Mouse (Mus musculus): Measurements from ENCODE around the gene Gadl1.
"Not testable (repeated sequence)": the region's sequence is repeated elsewhere in the genome, so short reads cannot be mapped to it uniquely, and the experiment has no call there.

Gadl1 gene

DNA sequence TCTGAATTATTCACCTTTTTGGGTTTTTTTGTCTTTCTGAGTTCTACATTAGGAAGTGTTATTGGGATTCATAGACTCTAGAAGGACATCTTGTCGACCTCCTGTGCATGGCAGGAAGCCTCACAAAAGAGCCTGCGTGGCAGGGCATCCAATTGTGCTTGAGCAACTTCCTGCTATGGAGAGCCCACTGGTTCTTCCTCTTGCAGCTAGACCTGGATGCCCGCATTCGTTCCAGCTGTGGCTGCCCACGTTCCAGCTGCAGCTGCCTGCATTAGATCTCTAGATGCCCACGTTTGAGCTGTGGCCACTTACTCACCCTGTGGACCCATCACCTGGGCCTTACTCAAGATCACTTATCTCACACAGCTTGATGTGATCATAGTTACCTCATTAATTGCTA is 116.1 kb downstream of the Gadl1 start:
- no peak for DNase-seq (ENCODE audit: low spot score in 2 of 2)

DNA sequence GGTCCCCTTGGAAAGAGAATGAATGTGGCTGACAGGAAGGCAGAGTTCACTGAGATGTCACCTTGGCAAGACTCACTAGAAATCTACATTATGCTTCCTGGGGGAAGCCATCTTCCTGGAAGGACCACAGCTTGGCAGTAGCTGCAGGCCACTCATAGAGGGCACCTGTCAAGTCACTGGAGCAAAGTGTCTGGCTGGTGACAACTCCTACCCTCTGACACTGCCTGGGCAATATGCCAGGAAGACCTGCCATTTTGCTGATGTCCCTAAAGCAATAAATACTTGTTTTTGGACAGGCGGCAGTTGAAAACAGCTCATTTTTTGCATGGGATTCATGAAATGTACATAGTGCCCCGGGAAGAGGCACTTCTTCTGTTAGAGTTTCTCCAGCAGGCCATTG is 119.8 kb downstream of the Gadl1 start:
- no peak for DNase-seq (ENCODE audit: low spot score in 2 of 2)

DNA sequence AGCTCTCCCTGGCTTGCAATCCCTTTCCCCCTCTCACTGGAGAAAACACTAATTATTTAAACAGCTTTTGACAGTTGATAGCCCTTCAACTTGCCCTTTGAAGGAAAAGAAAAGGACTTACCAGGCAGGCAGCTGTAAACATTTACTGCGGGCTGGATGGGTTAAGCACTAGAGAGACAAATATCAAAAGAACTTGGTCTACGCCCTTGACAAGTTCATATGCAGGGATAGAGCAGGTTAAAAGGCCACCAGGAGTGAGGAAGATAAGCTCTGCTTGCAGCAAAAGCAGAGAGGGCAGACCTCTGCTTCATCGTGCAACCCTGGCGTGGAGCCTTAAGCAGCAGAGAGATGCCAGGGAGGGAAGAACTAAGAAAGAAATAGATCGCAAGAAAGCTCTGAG is 123.5 kb downstream of the Gadl1 start:
- no peak for DNase-seq (ENCODE audit: low spot score in 2 of 2)

DNA sequence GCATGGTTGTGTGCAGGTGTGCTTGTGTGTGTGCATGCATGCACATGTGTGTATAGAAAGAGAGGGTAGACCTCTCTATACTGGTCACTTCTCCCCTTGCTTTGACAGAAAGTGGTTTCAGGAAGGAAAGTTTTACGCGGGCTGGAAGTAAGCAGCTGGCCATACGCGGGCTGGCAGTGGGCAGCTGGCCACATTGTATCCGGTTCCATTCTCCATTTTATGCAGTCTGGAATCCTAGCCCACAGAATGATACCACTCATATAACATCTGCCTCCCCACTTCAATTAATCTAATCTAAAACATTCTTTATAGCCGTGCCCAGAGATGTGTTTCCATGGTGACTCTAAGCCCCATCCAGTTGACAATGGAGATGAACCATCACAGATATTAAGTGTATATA is 129.0 kb downstream of the Gadl1 start:
- no peak for DNase-seq (ENCODE audit: low spot score in 2 of 2)

DNA sequence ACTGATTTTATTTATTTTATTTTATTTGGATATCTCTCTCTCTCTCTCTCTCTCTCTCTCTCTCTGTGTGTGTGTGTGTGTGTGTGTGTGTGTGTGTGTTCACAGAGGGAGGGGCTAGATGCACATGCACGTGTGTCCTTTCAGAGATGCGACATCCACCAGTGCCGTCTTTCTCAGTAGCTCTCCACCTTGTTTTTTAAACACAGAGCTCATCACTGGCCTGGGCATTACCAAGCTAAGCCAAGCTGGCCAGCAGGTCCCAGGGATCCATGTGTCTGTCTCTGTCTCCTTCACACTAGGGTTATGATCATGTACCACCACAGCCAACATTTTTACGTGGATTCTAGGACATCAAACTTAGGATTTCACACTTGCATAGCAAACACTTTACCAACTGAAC is 130.7 kb downstream of the Gadl1 start:
- no peak for DNase-seq (ENCODE audit: low spot score in 2 of 2)

DNA sequence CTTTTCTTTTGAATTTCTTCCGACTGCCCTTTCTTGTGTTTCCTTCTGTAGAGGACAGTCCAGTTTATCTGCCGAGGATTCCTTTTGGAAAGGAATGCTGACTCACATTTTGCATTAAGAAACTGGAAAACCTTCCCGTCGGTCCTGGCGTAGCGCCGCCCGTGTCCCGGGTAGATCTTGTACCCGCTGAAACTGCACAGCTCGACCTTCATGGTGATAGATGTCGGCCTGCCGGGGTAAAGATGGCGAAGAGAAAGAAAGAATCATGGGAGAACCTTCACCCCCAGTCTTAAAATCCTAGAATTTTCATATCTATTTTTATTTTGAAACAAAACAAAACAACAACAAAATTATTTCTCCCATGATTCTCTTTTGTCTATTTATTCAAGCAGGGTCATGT is 131.6 kb downstream of the Gadl1 start:
- not testable (repeated sequence) for DNase-seq (ENCODE audit: low spot score in 2 of 2)

DNA sequence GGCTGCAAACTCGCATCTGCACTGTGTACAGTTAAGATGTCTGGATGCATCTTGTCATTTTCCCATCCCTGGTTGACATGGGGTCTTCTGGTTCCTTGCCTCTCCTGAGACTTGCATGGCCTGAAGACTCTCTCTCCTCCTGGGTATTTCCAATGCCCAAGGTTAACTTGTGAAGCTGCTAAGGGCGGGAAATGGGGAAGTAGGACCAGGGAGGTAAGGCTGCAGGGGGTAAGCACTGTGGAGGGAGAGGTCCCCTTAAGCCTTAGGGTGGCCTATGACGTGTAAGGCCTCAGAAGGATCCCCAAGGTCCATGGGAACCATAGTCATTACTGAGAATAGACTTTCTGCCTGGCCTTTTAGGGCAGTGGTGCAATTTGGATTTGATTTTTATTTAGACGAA is 132.1 kb downstream of the Gadl1 start:
- DNase-seq (ENCODE audit: low spot score in 2 of 2) = no peak

DNA sequence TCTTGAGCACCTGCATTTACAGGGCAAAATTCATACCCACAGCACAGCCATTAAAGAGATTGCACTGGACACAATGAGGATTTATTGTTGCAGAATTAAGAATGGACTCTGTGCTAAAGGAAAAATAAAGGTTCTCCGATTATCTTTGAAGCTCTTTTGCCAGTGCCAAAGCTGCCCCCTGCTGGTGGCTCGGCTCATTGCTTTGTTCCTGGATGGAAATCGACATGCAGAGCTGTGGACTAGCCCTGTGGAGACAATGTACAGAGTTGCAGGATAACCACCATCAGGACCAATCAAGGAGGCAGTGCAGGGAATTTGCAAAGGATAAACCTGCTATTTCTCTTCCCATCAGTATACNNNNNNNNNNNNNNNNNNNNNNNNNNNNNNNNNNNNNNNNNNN is 132.5 kb downstream of the Gadl1 start:
- peak; percentile 67 to 94 for DNase-seq (ENCODE audit: low spot score in 2 of 2)

DNA sequence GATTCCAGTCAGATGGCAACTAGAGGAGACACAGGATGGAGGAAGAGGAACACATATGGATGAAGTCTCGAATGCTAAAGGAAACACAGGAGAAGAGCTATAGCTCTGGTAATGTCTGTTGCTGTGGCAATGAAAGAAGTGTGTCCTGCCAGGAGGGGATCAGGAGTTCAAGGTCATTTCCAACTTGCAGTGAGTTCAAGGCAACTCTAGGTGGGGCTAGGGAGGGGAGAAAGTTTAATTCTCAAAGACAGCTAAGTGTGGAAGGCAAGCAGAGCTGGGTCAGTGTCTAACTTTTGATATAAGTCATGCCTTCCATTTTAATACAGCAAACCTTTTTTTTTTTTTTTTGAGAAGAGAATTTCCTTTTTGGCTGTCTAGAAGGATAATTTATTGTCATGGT is 140.7 kb downstream of the Gadl1 start:
- DNase-seq (ENCODE audit: low spot score in 2 of 2) = no peak

DNA sequence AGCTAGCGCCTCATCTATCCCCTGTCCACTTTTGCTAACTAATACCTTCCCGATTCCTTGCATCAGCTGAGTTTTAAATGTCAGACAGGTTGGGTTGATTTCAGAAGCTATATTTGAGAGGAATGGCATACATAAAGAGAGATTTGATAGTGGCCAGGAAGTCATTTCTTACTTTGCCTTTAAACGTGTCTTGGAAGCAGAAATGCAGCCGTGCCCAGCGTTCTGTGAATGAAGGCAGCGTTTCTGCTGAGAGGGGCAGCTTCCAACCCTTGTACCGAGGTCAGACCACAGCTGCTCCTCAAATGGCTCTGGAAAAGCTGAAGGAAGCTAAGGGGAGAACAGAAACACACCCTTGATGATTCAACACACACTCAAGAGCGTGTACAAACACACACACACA is 144.7 kb downstream of the Gadl1 start:
- DNase-seq (ENCODE audit: low spot score in 2 of 2) = no peak

DNA sequence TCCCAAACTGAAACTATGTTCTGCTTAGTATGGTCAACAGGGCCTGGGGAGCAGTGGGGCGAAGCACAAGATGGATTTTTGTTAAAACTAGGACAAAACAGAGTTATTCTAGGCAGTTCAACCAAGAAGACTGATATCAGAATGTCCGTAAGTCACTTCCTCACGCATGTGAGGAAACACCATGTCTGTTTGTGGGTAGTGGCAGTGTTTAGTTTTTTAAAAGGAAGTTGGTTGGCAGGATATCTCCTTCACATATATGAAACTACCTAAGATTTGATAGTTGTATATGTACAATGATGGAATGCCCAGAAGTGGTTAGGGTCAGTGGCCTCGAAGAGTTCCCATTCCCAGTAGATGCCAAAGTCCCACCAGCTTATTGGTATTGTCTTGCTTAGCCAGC is 149.2 kb downstream of the Gadl1 start:
- no peak for DNase-seq (ENCODE audit: low spot score in 2 of 2)

DNA sequence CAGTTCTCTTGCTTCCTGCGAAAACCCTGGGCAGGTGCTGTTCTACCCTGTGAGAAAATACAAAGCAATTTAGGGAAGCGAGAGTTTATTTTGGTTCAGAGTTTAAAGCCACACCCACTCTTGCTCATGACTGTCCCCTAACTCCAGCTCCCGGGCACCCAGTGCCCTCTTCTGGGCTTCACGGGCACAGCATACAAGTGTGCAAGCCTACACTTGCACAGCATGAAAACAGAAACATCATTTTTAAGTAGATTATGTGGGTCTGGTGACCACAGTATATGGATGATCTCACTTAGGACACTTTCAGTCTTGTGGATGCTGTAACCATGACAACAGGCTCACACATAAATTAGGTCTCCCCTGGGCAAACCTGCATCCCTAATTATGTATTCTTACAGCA is 149.9 kb downstream of the Gadl1 start:
- no peak for DNase-seq (ENCODE audit: low spot score in 2 of 2)

DNA sequence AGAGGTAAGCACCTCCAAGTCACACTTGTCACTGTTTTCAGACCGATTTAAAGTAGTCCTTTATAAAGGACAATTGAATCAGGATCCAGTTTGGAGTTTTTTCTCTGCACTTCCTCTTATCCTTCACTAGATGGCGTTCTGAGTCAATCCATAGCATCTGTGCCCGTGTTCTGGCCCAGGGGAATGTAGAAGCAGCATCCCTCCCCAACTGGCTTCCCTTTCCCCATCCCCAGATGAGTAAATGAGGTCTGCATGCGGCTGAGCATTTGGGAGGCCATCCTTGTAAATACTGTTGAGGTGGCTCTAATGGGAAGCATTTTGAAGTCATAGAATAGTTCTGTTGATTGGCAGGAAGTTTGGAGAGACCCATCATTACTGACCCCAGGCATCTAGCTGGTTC is 151.4 kb downstream of the Gadl1 start:
- no peak for DNase-seq (ENCODE audit: low spot score in 2 of 2)

DNA sequence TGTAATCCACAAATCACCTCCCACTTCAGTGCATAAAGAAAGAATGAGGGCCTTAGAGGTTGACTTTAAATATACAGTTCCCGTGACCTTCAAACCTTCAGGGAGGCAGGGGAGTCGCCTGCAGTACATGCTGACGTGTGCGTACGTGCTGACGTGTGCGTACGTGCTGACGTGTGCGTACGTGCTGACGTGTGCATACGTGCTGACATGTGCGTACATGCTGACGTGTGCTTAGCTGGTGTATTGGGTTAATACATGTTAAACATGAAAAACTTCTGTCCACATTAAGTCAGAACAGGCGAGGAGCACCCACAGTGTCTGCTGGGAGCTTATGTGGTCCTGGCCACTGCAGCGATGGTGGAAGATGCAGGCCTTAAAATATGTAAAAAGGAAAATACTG is 155.5 kb downstream of the Gadl1 start:
- DNase-seq (ENCODE audit: low spot score in 2 of 2) = no peak

DNA sequence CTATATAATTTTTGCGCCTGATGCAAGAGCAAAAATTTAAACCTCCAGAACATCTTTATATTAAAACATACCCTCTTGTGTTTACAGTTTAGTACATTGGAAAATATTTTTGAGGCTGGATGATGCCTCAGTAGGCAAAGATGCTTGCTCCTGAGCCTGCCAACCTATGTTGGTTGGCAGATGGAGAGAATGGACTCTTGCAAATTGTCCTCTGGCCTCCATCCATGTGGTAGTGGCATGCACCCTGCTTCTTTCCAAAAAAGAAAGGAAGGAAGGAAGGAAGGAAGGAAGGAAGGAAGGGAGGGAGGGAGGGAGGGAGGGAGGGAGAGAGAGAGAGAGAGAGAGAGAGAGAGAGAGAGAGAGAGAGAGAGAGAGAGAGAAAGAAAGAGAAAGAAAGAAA is 162.3 kb downstream of the Gadl1 start:
- not testable (repeated sequence) for DNase-seq (ENCODE audit: low spot score in 2 of 2)

DNA sequence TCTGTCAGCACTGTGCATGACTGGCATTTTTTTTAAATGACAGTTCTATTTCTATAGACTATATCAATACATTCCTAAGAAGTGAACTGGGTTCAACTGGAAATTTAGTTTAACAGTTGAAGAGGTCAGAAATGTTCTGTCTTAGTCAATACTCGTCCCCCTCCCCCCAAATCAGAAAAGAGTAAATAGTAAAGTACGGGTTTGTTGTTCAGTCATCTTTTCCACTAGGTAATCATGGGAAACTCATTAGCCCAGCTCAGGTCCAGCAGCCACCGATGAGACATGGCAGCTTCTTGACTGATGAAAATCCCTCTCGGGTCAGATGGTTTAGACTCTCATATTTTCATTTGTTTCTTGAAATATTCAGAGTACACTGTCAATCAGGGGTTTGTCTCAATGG is 166.9 kb downstream of the Gadl1 start:
- DNase-seq (ENCODE audit: low spot score in 2 of 2) = no peak

DNA sequence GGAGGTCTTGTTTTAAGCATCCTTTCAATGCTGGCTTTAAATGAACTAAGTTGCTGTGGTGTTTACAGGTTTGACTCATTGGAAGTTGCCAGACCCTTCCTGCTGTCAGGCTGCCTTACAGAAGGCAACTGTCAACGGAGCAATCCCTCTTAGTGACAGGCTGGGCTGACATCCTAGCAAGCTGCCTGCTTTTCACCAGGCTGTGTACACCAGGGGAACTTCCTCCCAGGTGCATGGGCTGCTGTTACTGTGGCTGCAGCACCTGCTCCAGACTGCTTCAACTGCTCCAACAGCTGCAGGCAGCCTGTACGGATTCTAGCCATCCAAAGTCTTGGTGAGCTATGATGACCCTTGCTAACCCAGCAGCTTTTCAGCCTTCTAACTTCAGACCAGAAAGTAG is 167.7 kb downstream of the Gadl1 start:
- no peak for DNase-seq (ENCODE audit: low spot score in 2 of 2)

DNA sequence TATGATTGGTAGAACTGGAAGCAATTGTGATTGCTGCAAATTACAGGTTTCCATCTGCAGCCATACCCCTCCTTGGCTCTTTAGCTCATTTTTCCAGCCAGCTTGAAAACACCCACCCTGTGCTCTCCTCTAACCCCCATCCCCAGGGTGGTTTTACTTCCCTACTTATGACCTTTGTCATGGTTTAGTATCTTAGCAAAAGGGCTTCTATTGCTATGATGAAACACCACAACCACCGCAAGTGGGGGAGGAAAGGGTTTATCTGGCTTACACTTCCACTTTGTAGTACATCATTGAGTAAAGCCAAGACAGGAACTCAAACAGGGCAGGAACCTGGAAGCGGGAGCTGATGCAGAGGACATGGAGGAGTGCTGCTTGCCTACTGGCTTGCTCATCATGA is 168.2 kb downstream of the Gadl1 start:
- no peak for DNase-seq (ENCODE audit: low spot score in 2 of 2)

DNA sequence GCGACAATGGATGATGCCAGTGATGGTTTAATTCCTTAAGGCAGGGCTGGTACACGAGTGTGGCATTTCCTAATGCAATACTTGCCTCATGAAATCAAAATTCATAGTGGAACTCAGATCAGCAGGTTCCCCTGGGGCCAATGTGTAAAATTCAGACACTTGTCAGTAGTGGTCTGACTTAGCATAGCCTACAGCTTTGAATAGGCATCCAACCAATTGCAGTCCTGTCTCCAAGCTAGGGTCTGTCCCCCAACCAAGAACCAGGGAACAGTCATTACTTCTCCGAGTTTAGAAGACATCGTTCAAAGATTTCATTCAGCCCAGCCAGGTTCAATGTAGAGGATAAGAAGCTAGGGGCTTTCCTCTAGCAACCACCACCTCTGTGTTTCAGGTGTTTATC is 172.5 kb downstream of the Gadl1 start:
- DNase-seq (ENCODE audit: low spot score in 2 of 2) = no peak

DNA sequence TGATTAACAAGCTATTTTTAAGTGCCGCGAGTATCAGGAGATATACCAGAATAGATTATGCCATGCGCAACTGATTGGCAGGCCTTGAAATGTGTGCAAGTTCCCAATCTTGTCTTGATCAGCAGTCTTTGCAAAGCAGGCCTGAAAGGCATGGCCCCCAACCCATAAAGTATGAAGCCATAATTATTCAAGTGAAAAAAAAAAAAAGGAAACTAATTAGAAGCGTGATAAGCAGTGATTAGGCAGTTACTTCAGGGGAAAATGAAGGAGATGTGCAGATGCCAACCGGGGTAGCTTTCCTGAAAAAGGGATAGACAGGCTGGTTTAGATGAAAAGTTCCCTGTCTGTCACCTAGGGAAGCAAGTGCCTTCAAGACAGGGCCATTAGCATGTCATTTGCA is 174.0 kb downstream of the Gadl1 start:
- DNase-seq (ENCODE audit: low spot score in 2 of 2) = no peak

DNA sequence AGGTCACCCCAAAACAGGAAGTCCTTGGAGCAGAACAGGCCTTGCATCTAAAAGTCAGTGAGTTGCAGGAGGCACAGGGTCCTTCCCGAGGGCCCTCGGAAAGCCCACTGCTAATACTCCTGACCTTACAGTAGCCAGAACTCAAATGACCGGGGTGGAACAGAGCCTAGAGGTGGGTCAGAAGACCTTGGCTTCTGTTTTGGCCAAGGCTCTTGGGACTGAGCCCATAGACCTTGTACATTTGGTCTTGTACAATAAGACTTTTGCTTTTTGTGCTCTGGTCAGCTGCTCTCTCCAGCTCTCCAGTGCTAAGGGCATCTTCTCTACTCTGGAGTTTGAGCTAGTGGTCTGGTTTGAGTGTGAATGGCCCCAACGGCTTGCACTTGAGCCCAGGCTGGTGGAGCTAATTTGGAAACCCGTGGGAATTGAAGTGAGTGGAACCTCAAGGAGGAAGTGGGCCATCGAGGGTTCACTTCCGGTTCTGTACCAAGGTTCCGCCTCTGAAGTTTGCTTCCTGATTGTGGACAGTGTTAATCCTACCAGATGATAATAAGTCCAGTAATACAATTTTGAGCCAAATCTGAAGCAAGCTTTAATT is 174.6 kb downstream of the Gadl1 start:
- DNase-seq (ENCODE audit: low spot score in 2 of 2) = no peak

DNA sequence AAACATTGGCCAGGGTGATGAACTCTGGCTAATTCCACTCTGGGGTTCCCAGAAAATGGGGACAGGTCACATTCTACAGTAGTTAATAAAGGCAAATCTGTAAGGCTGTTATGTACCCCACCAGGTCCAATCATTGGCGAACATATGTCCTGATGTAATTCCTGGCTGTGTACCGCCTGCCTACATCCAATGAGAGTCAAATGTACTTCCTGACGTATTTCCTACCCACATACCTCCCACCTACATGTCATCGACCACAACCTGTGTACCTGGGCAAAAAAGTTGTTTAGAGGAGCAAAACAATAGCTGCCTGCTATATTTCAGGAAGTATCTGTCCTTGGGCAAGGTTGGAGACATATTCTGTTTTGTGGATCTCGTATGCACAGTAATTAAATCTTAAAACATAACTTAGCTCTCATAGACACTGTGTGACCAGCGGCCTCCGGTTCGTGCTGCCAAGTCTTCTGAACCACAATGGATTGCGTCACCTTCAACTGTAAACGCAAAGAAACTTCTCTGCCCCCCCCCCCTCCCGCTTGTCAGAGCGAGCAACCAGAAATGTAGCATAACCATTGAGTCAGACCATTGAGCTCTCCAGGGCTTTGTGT is 175.2 kb downstream of the Gadl1 start:
- no peak for DNase-seq (ENCODE audit: low spot score in 2 of 2)

DNA sequence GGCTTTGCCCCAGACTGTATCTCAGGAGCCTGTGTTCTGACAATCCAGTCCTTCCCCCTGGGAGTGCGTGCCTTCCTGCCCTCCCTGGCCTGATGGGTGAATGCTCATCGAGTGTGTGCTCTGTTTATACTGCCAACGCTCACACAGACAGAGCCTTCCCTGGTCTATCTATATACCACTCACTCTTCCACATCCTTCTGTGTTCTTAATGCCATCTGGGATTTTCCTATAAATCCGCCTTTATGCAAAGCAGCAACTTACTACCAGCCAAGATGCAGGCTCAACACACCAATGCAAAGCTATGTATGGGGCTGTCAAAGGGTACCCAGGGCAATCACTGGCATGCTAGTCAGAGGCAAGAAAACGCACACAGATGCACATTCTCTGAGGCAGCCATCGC is 176.7 kb downstream of the Gadl1 start:
- no peak for DNase-seq (ENCODE audit: low spot score in 2 of 2)

DNA sequence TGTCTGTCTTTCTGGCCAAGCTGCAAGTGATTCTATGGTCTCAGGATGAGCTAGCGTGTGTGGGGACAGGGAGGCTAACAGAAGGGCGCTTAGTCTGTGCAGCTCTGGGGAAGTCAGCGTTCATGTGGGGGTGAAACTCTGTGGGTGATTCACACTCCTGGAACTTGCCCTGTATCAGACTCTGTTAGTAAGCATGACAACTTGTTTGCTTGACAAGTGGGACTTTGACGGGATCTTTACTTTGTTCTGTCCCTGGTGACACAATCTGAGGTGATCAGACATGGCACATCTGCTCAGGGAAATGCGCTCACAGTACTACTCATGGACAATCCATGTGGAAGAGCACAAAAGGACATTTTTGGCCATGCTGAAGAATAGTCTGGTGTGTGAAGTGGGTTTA is 178.0 kb downstream of the Gadl1 start:
- DNase-seq (ENCODE audit: low spot score in 2 of 2) = no peak
